Mouse (Mus musculus): ENCODE results near the gene Serping1.

GRCm38 (mm10) chr2:84822552-84822951 is 47.3 kb upstream of the Serping1 start, which contains the start of gene Smtnl1:
- no peak for TF ChIP-seq CTCF (IDR thresholded peaks at IDR 0.05; ENCODE audit: borderline replicate concordance, control insufficient read depth, extremely low read depth, insufficient read depth, low read length, poor library complexity)
- TF ChIP-seq POLR2A (IDR thresholded peaks at IDR 0.05; ENCODE audit: control insufficient read depth, extremely low read depth, insufficient read depth, low read length, poor library complexity) = no peak

Measured in thymus, adult 2 months (tissue).